Mouse (Mus musculus): Measurements from ENCODE around the gene Hist2h3c1. TPM values are rescaled to one million over a fixed set of nuclear protein-coding genes. Genes with fewer than 3 reads are reported as not detected.

Hist2h3c1 gene
- total RNA-seq, 1 experiment from 2014 or later, result 3.1 TPM

GRCm38 (mm10) chr3:96260220-96260619 lies 13.7 kb downstream of the Hist2h3c1 start:
- DNase-seq, result no peak

- no peak for DNase-seq
Observed at GRCm38 (mm10) chr3:96261623-96262022, 15.1 kb downstream of the Hist2h3c1 start.

- peak; percentile 89 for DNase-seq
Observed at GRCm38 (mm10) chr3:96262216-96262875, 15.9 kb downstream of the Hist2h3c1 start.

GRCm38 (mm10) chr3:96262979-96263550 lies 16.6 kb downstream of the Hist2h3c1 start, which contains the start of gene Hist2h4:
Hist2h4 (minus strand) TSS chr3:96263311.
- DNase-seq, result peak; percentile 95

GRCm38 (mm10) chr3:96263558-96264403 lies 17.3 kb downstream of the Hist2h3c1 start:
- DNase-seq, result peak; percentile 71

GRCm38 (mm10) chr3:96264404-96264949 lies 18.0 kb downstream of the Hist2h3c1 start:
- DNase-seq, result no peak

- no peak for DNase-seq
Observed at GRCm38 (mm10) chr3:96266132-96266710, 19.7 kb downstream of the Hist2h3c1 start.

- no peak for DNase-seq
Observed at GRCm38 (mm10) chr3:96267541-96267940, 21.1 kb downstream of the Hist2h3c1 start.

- DNase-seq, result peak; percentile 85
Observed at GRCm38 (mm10) chr3:96268051-96268775, 21.7 kb downstream of the Hist2h3c1 start, which contains the start of gene Hist2h3b. Hist2h3b (plus strand) TSS chr3:96268654.

- peak; percentile 30 for DNase-seq
Observed at GRCm38 (mm10) chr3:96268776-96269378, 22.4 kb downstream of the Hist2h3c1 start.

- peak; percentile 91 for DNase-seq
Observed at GRCm38 (mm10) chr3:96269511-96270474, 23.3 kb downstream of the Hist2h3c1 start, which contains the start of gene Hist2h2bb. Hist2h2bb (plus strand) TSS chr3:96269752.

GRCm38 (mm10) chr3:96273591-96274465 lies 27.3 kb downstream of the Hist2h3c1 start:
- DNase-seq, result no peak

- DNase-seq, result peak; percentile 43
Observed at GRCm38 (mm10) chr3:96277428-96277799, 30.9 kb downstream of the Hist2h3c1 start.

- DNase-seq, result peak; percentile 96
Observed at GRCm38 (mm10) chr3:96277800-96278624, 31.5 kb downstream of the Hist2h3c1 start.

GRCm38 (mm10) chr3:96280660-96281059 lies 34.2 kb downstream of the Hist2h3c1 start:
- DNase-seq, result no peak

- peak; percentile 56 for DNase-seq
Observed at GRCm38 (mm10) chr3:96284457-96284856, 38.0 kb downstream of the Hist2h3c1 start.

- DNase-seq, result peak; percentile 28
Observed at GRCm38 (mm10) chr3:96287334-96287733, 40.8 kb downstream of the Hist2h3c1 start.

- DNase-seq, result no peak
Observed at GRCm38 (mm10) chr3:96289201-96289600, 42.7 kb downstream of the Hist2h3c1 start.

Data from adrenal gland, postnatal 14 days (tissue).